Mouse (Mus musculus) bone marrow macrophage, adult 2 months (primary cell): ENCODE data around the gene Olfr322.

Source experiments
- CTCF ChIP-seq: IDR thresholded peaks from 2 replicates; pipeline ENCODE4 v1.5.1; 2012; ENCODE audit warnings: low read depth, mild to moderate bottlenecking, low read length, moderate library complexity
- POLR2A ChIP-seq: IDR thresholded peaks from 2 replicates; pipeline ENCODE4 v1.6.1; 2012; ENCODE audit warnings: mild to moderate bottlenecking, low read depth, low read length, borderline replicate concordance

DNA sequence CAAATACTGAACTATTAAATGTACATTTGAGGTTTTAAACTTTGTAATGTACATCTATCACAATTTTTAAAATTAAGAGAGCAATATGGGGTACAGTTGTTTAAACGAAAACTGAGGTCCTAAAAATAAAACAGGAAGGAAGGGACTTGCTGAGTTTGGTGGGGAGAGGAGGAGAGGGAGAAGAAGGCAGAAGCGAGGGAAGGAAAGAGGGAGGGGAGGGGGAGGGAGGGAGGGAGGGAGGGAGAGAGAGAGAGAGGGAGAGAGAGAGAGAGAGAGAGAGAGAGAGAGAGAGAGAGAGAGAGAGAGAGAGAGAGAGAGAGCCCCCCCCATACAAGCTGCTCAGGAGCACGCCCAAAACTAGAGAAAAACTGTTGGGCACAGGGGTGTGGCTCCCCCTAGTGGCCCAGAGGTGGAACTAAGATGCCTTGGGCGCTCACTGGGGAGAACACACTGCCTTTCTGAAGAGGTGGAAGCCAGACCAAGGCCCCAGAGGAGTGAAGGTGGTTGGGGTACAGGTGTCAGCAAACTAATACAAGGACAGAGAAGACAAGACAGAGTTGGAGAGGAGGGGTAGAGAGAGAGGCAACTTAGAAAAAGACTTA, 22.1 kb upstream of the Olfr322 start:
- TF ChIP-seq CTCF (peak; percentile 65), POLR2A (no peak)
